Mouse (Mus musculus) left cerebral cortex, adult 8-10 months (tissue): ENCODE results near the gene Rtn4rl1. TPM values are rescaled to one million over a fixed set of nuclear protein-coding genes. Genes with fewer than 3 reads are reported as not detected.

ENCODE experiments used
- DNase-seq, 2 experiments: peaks; one replicate each; pipeline ENCODE4 v3.0.0; 2022; ENCODE audit warnings: low spot score in 2 of 2
- total RNA-seq, 4 experiments: library from RNA; stranded (reverse); gene quantifications; 2 replicates each; pipeline ENCODE4 v1.2.4; 2022

Rtn4rl1 gene
- total RNA-seq, 4 experiments from 2014 or later: 67.2 to 72.6 (median 67.9) TPM

GRCm38 (mm10) chr11:75184986-75185385 lies 8.6 kb upstream of the Rtn4rl1 start:
- no peak for DNase-seq

- no peak for DNase-seq
Observed at GRCm38 (mm10) chr11:75189713-75190370, 3.7 kb upstream of the Rtn4rl1 start.

GRCm38 (mm10) chr11:75190371-75190724 lies 3.2 kb upstream of the Rtn4rl1 start:
- peak in 1 of 2 experiments; percentile 73 for DNase-seq

- no peak for DNase-seq
Observed at GRCm38 (mm10) chr11:75190905-75191441, 2.6 kb upstream of the Rtn4rl1 start, which contains the start of gene Dph1. Gene Dph1 (minus strand): TSS chr11:75191241.

GRCm38 (mm10) chr11:75191841-75192240 lies 1.7 kb upstream of the Rtn4rl1 start:
- no peak for DNase-seq

GRCm38 (mm10) chr11:75192336-75193214 lies 1.0 kb upstream of the Rtn4rl1 start:
- DNase-seq: no peak

- no peak for DNase-seq
Observed at GRCm38 (mm10) chr11:75194121-75194849, 702 bp downstream of the Rtn4rl1 start.

GRCm38 (mm10) chr11:75194850-75195461 lies 1.4 kb downstream of the Rtn4rl1 start:
- DNase-seq: no peak

GRCm38 (mm10) chr11:75196131-75196530 lies 2.5 kb downstream of the Rtn4rl1 start:
- DNase-seq: no peak

GRCm38 (mm10) chr11:75197956-75198355 lies 4.4 kb downstream of the Rtn4rl1 start:
- no peak for DNase-seq

- no peak for DNase-seq
Observed at GRCm38 (mm10) chr11:75198792-75199191, 5.2 kb downstream of the Rtn4rl1 start.

- no peak for DNase-seq
Observed at GRCm38 (mm10) chr11:75199951-75200350, 6.4 kb downstream of the Rtn4rl1 start.

- DNase-seq: peak in 1 of 2 experiments; percentile 90
Observed at GRCm38 (mm10) chr11:75200935-75201334, 7.4 kb downstream of the Rtn4rl1 start.

- no peak for DNase-seq
Observed at GRCm38 (mm10) chr11:75201721-75202120, 8.1 kb downstream of the Rtn4rl1 start.

GRCm38 (mm10) chr11:75203926-75204325 lies 10.3 kb downstream of the Rtn4rl1 start:
- no peak for DNase-seq

- no peak for DNase-seq
Observed at GRCm38 (mm10) chr11:75204472-75204871, 10.9 kb downstream of the Rtn4rl1 start.

- no peak for DNase-seq
Observed at GRCm38 (mm10) chr11:75206347-75206746, 12.8 kb downstream of the Rtn4rl1 start.

- DNase-seq: no peak
Observed at GRCm38 (mm10) chr11:75209363-75209762, 15.8 kb downstream of the Rtn4rl1 start.

- DNase-seq: no peak
Observed at GRCm38 (mm10) chr11:75210093-75210492, 16.5 kb downstream of the Rtn4rl1 start.

- DNase-seq: no peak
Observed at GRCm38 (mm10) chr11:75210755-75211154, 17.2 kb downstream of the Rtn4rl1 start.

GRCm38 (mm10) chr11:75212031-75212667 lies 18.6 kb downstream of the Rtn4rl1 start:
- DNase-seq: no peak
